Mouse (Mus musculus): Measurements from ENCODE around the gene Tnni2. TPM values are rescaled to one million over a fixed set of nuclear protein-coding genes. Genes with fewer than 3 reads are reported as not detected.

The Tnni2 gene
- polyA plus RNA-seq, 1 experiment, result 2.1 TPM

GRCm38 (mm10) chr7:142408686-142409085 lies 32.9 kb upstream of the Tnni2 start:
- H3K4me3 ChIP-seq (ENCODE audit: low read depth, low read length), result no peak overlapping the region
- H3K4me1 ChIP-seq (ENCODE audit: control insufficient read depth, insufficient read depth, low read length), result no peaks in the 10 kb centered on the region
- H3K9ac ChIP-seq (ENCODE audit: low read depth, poor library complexity, severe bottlenecking), result no peak overlapping the region
- no peaks in the 10 kb centered on the region for H3K36me3 ChIP-seq (ENCODE audit: control insufficient read depth, insufficient read depth, low read length, poor library complexity, severe bottlenecking)
- no peaks in the 10 kb centered on the region for H3K9me3 ChIP-seq (replicated peaks; ENCODE audit: control insufficient read depth, insufficient read depth, low read length, poor library complexity, severe bottlenecking)
- H3K27ac ChIP-seq (ENCODE audit: insufficient read depth, low read length), result no peak overlapping the region
- no peaks in the 10 kb centered on the region for H3K27me3 ChIP-seq (ENCODE audit: control insufficient read depth, insufficient read depth, low read length, poor library complexity, severe bottlenecking)
- TF ChIP-seq POLR2A (IDR thresholded peaks at IDR 0.05; ENCODE audit: insufficient read depth, low read length) (no peak), CTCF (IDR thresholded peaks at IDR 0.05; ENCODE audit: low read depth, low read length) (no peak), EP300 (IDR thresholded peaks at IDR 0.05; ENCODE audit: insufficient read depth, low read depth, low read length) (no peak)

- no peaks in the 10 kb centered on the region for H3K36me3 ChIP-seq (ENCODE audit: control insufficient read depth, insufficient read depth, low read length, poor library complexity, severe bottlenecking)
- no peak for TF ChIP-seq POLR2A (IDR thresholded peaks at IDR 0.05; ENCODE audit: insufficient read depth, low read length)
- no peak for TF ChIP-seq EP300 (IDR thresholded peaks at IDR 0.05; ENCODE audit: insufficient read depth, low read depth, low read length)
- no peak for TF ChIP-seq CTCF (IDR thresholded peaks at IDR 0.05; ENCODE audit: low read depth, low read length)
- H3K4me3 ChIP-seq (ENCODE audit: low read depth, low read length), result no peak overlapping the region
- no peaks in the 10 kb centered on the region for H3K4me1 ChIP-seq (ENCODE audit: control insufficient read depth, insufficient read depth, low read length)
- H3K9me3 ChIP-seq (replicated peaks; ENCODE audit: control insufficient read depth, insufficient read depth, low read length, poor library complexity, severe bottlenecking), result no peaks in the 10 kb centered on the region
- H3K27ac ChIP-seq (ENCODE audit: insufficient read depth, low read length), result no peak overlapping the region
- no peak overlapping the region for H3K9ac ChIP-seq (ENCODE audit: low read depth, poor library complexity, severe bottlenecking)
- no peaks in the 10 kb centered on the region for H3K27me3 ChIP-seq (ENCODE audit: control insufficient read depth, insufficient read depth, low read length, poor library complexity, severe bottlenecking)
Observed at GRCm38 (mm10) chr7:142409603-142410002, 32.0 kb upstream of the Tnni2 start.

- Histone ChIP-seq H3K4me1 (ENCODE audit: control insufficient read depth, insufficient read depth, low read length) (no peaks in the 10 kb centered on the region), H3K4me3 (ENCODE audit: low read depth, low read length) (no peak overlapping the region), H3K9me3 (replicated peaks; ENCODE audit: control insufficient read depth, insufficient read depth, low read length, poor library complexity, severe bottlenecking) (no peaks in the 10 kb centered on the region), H3K27me3 (ENCODE audit: control insufficient read depth, insufficient read depth, low read length, poor library complexity, severe bottlenecking) (no peaks in the 10 kb centered on the region), H3K36me3 (ENCODE audit: control insufficient read depth, insufficient read depth, low read length, poor library complexity, severe bottlenecking) (no peaks in the 10 kb centered on the region), H3K9ac (ENCODE audit: low read depth, poor library complexity, severe bottlenecking) (no peak overlapping the region), H3K27ac (ENCODE audit: insufficient read depth, low read length) (no peak overlapping the region)
- TF ChIP-seq EP300 (IDR thresholded peaks at IDR 0.05; ENCODE audit: insufficient read depth, low read depth, low read length) (no peak), CTCF (IDR thresholded peaks at IDR 0.05; ENCODE audit: low read depth, low read length) (no peak), POLR2A (IDR thresholded peaks at IDR 0.05; ENCODE audit: insufficient read depth, low read length) (no peak)
Observed at GRCm38 (mm10) chr7:142413285-142413684, 28.3 kb upstream of the Tnni2 start.

- Histone ChIP-seq H3K36me3 (ENCODE audit: control insufficient read depth, insufficient read depth, low read length, poor library complexity, severe bottlenecking) (no peaks in the 10 kb centered on the region), H3K4me1 (ENCODE audit: control insufficient read depth, insufficient read depth, low read length) (no peaks in the 10 kb centered on the region), H3K27ac (ENCODE audit: insufficient read depth, low read length) (no peak overlapping the region)
Observed at GRCm38 (mm10) chr7:142415314-142415713, 26.3 kb upstream of the Tnni2 start.

GRCm38 (mm10) chr7:142416225-142416624 lies 25.4 kb upstream of the Tnni2 start:
- Histone ChIP-seq H3K9me3 (replicated peaks; ENCODE audit: control insufficient read depth, insufficient read depth, low read length, poor library complexity, severe bottlenecking) (peaks cover 5% of the 10 kb centered on the region), H3K4me1 (ENCODE audit: control insufficient read depth, insufficient read depth, low read length) (no peaks in the 10 kb centered on the region), H3K27me3 (ENCODE audit: control insufficient read depth, insufficient read depth, low read length, poor library complexity, severe bottlenecking) (no peaks in the 10 kb centered on the region), H3K9ac (ENCODE audit: low read depth, poor library complexity, severe bottlenecking) (no peak overlapping the region), H3K4me3 (ENCODE audit: low read depth, low read length) (no peak overlapping the region), H3K27ac (ENCODE audit: insufficient read depth, low read length) (no peak overlapping the region), H3K36me3 (ENCODE audit: control insufficient read depth, insufficient read depth, low read length, poor library complexity, severe bottlenecking) (no peaks in the 10 kb centered on the region)
- TF ChIP-seq CTCF (IDR thresholded peaks at IDR 0.05; ENCODE audit: low read depth, low read length) (no peak), POLR2A (IDR thresholded peaks at IDR 0.05; ENCODE audit: insufficient read depth, low read length) (no peak), EP300 (IDR thresholded peaks at IDR 0.05; ENCODE audit: insufficient read depth, low read depth, low read length) (no peak)

More at GRCm38 (mm10) chr7:142415314-142415713, 26.3 kb upstream of the Tnni2 start:
- no peaks in the 10 kb centered on the region for H3K27me3 ChIP-seq (ENCODE audit: control insufficient read depth, insufficient read depth, low read length, poor library complexity, severe bottlenecking)
- no peak overlapping the region for H3K9ac ChIP-seq (ENCODE audit: low read depth, poor library complexity, severe bottlenecking)
- peaks cover 5% of the 10 kb centered on the region for H3K9me3 ChIP-seq (replicated peaks; ENCODE audit: control insufficient read depth, insufficient read depth, low read length, poor library complexity, severe bottlenecking)
- H3K4me3 ChIP-seq (ENCODE audit: low read depth, low read length), result no peak overlapping the region
- no peak for TF ChIP-seq EP300 (IDR thresholded peaks at IDR 0.05; ENCODE audit: insufficient read depth, low read depth, low read length)
- no peak for TF ChIP-seq POLR2A (IDR thresholded peaks at IDR 0.05; ENCODE audit: insufficient read depth, low read length)
- no peak for TF ChIP-seq CTCF (IDR thresholded peaks at IDR 0.05; ENCODE audit: low read depth, low read length)

- Histone ChIP-seq H3K4me3 (ENCODE audit: low read depth, low read length) (no peak overlapping the region), H3K27ac (ENCODE audit: insufficient read depth, low read length) (no peak overlapping the region), H3K9ac (ENCODE audit: low read depth, poor library complexity, severe bottlenecking) (no peak overlapping the region), H3K36me3 (ENCODE audit: control insufficient read depth, insufficient read depth, low read length, poor library complexity, severe bottlenecking) (no peaks in the 10 kb centered on the region), H3K27me3 (ENCODE audit: control insufficient read depth, insufficient read depth, low read length, poor library complexity, severe bottlenecking) (no peaks in the 10 kb centered on the region), H3K4me1 (ENCODE audit: control insufficient read depth, insufficient read depth, low read length) (no peaks in the 10 kb centered on the region), H3K9me3 (replicated peaks; ENCODE audit: control insufficient read depth, insufficient read depth, low read length, poor library complexity, severe bottlenecking) (peaks cover 5% of the 10 kb centered on the region)
- TF ChIP-seq POLR2A (IDR thresholded peaks at IDR 0.05; ENCODE audit: insufficient read depth, low read length) (no peak), CTCF (IDR thresholded peaks at IDR 0.05; ENCODE audit: low read depth, low read length) (no peak), EP300 (IDR thresholded peaks at IDR 0.05; ENCODE audit: insufficient read depth, low read depth, low read length) (no peak)
Observed at GRCm38 (mm10) chr7:142418027-142418426, 23.6 kb upstream of the Tnni2 start.

Data from ES-Bruce4 (cell line).